Mouse (Mus musculus): ENCODE results near the gene Ece1.

Gene Ece1

DNA sequence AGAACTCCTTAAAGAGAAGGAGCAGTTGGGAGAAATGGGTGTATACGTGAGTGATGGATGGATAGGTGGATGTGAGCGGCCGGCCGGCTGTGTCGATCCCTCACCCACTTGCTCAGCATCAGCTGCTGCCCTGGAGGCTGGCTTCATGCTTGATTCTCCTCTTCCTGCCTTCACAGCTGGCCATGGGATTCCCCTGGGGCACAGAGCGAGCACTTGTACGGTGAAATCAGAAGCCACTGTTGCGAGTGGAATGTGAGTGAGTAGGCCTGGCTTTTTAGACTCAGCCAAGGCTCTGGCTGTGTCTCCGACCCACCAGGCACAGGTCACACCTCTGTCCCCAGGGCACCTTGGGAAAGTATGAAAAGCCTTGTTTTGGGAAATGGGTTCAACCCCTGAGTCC is 20.6 kb downstream of the Ece1 start:
- DNase-seq (ENCODE audit: low spot score) = peak; percentile 41

DNA sequence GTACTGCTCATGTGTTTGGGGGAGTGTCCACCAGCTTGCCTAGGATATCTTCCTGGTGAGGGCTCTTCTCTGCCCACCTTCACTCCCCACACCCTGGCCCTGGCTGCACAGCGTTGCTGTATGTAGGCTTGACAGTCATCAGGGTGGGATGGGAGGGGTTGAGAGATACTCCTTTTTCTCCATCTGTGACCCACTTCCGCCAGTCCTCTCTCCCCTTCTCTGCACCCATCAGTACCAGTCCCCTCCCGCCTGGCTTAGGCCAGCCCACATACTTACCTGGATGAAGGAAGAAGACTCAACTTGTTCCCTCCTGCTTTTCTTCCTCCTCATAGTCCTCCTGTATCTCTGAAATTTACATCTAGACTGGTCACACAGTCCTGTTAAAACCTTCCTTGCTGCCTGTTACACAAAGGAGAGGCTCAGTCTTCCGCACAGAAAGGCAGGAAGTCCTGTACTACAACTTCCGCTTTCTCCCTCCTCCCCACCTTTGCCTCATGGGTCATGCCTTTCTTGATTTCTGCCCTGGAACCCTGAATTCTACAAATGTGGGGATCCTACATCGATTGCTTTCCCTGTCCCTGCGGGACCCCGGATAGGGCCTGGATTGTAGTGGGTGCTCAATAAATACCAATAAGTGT is 21.6 kb downstream of the Ece1 start:
- no peak for DNase-seq (ENCODE audit: low spot score)

DNA sequence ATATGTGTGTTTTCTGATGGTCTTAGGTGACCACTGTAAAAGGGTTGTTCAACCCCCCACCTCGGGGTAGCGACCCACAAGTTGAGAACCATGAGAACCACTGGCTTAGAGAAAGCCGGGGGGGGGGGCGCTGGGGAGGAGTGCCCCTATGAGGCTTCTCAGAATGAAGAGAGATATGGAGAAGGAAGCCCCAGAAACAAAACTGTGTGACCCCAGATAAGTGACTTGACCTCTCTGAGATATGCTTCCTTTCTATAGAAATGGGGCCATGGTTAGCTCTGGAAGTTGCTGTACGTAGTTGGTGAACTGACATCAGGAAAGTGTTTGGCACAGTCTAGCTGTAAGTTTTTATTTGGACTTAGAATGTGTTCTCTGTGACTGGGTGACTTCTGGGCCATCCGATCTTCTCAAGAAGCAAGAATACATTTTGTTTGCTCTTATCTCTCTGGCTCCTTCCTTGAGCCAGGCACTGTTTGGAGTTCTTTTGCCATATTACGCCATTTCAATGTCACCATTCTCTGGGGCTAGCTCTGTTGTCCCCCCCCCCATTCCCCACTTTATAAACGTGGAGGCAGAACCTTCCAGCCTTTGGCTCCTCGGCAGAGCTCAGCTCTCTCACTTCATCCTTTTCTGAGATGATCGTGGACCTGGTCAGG is 25.4 kb downstream of the Ece1 start:
- DNase-seq (ENCODE audit: low spot score) = no peak

DNA sequence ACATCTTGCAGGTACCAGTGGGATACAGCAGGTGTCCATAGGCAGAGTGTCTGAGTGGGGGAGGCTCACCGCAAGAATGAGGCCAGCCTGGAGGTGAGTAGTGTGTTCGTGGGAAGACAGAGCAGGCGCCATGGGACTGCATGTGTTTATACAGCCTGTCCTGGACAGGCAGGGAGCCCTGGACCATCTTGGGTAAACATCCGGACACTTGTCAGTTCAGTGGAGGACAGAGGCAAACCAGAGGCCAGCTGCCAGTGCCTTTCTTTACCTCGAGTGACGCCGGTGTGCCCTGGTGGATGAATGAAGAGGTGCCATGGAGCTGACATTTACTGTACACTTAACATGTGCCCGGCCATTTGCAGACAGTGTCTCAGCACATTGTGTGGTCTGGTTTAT is 26.0 kb downstream of the Ece1 start:
- DNase-seq (ENCODE audit: low spot score) = no peak

DNA sequence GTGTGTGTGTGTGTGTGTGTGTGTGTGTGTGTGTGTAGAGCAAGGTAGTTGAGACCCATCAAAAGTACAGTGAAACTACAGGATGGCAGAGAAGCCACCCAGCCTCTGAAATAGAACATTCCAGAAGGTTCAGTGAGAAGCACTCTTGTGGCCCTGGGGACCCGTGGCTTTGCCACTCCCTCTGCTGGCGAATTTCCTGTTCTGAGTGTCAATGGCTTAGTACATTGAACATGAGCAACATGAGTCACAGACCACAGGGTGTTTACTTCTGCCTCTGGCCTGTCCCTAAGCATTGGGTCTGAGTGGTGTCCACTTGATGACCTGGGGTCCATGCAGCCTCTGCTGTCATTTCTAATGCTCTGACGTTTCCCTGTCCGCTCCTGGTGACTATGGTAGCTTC is 28.6 kb downstream of the Ece1 start:
- no peak for DNase-seq (ENCODE audit: low spot score)

DNA sequence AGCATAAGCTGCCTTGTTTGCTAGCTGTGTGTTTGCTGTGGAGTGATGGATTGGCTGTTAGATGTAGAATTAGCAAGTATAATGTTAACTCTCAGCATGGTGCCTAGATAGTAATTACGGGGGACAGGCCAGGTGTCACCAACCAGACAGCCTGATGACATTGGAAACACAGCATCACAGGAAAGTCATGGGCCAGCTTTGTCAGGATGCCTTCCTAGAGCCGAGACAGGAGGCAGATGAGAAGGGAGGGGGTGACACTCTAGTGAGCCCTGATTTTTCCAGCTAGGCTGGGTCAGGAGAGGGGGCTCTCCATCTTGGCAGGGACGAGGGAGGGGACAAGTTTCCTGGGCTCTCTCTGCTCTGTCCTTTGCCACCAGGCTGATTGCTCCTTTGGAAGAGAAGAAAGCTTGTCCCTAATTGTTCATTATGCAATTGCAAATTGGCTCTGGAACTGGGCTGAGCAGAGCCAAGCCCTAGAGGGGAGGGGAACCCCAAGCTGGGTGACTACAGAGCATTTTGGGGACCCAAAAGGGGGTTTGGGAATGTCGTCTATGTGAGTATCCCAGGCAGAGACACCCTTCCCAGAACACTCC is 29.6 kb downstream of the Ece1 start:
- DNase-seq (ENCODE audit: low spot score) = no peak

DNA sequence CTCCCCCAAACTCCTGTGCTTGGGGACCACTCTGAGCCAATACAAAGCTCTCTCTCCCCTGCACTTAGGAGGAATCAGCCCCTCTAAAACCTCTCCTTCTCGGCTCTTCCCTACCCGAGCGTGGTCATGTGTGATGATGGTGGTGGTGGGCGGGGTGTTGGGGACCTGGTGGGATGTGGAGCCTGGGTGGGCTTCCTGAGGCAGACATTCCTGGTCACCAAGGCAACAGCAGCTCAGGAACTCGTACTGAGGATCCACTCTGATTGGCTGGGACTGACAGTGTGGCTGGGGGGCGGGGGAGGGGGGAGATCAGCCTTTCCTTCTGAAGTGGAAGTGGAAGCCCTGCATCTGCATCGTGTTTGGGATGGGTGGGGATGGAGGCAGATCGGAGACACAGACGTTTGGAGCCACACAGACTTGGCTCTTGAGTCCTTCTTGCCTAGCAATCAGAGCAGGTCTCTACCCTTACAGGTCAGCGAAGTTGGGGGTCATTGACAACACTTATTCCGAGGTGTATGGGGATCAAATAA is 30.7 kb downstream of the Ece1 start:
- peak; percentile 88 for DNase-seq (ENCODE audit: low spot score)

DNA sequence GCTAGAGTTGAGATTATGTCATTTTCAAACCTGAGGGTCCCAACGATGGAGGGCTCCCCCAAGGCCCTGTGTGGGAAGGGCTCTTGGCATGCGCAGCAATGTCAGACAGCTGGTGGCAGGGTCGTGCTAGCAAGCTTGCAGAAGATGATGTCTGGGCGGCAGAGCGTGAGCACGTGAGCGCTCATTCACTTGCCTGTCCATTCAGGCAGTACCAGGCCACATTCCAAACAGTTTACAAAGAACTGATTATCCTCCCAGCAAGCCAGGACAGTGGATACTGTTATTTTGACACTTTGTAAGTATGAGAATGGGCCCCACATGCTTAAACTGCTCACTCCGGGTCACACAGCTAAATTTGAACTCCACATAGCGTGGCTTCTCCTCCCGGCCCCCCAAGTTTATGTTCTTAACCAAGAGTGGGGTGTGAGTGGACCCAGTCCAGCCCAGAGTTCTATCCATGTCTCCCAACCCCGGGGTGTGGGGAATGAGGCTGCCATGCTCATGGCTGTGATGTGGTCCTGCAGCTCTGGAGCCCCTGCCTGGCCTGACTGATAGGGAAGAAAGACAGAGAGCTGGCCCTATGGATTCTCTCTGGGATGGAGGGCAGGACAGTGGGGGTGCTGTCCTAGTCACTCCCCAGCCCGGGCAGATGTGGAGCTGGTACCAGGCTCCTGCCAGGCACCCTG is 34.7 kb downstream of the Ece1 start:
- DNase-seq (ENCODE audit: low spot score) = peak; percentile 64

DNA sequence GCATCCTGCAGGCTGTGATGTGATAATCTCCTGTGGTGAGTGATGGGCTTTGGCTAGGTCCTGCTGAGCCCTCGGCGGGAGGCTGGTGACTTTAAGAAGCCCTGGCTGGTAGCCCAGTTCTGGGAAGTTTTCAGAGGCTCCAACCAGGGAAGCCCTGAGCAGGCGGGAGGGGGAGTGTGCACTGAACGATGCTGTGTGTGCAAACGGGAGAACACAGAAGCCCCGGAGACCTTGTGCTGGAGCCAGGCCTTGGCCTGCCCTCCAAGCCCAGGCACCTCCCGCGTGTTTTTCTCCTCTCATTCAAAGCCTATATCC is 35.2 kb downstream of the Ece1 start:
- DNase-seq (ENCODE audit: low spot score) = no peak

DNA sequence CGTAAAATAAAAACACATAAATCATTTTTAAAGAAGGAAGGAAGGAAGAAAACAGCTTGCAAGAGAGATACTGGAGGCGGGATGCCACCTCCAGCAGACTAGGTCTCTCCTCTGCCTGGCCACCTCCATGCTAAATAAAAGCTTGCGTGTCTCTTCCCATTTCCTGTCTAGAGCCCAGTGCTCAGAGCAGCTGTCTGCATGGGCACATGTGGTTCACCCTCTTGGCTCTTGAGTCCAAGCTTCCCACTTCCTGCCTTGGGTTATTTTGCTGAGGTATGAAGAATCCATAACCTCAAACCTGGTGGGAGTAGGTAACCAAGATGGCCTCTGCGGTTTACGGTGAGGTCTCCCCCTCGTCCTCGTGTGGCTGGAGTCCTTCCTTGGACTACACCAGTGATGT is 36.5 kb downstream of the Ece1 start:
- DNase-seq (ENCODE audit: low spot score) = no peak

DNA sequence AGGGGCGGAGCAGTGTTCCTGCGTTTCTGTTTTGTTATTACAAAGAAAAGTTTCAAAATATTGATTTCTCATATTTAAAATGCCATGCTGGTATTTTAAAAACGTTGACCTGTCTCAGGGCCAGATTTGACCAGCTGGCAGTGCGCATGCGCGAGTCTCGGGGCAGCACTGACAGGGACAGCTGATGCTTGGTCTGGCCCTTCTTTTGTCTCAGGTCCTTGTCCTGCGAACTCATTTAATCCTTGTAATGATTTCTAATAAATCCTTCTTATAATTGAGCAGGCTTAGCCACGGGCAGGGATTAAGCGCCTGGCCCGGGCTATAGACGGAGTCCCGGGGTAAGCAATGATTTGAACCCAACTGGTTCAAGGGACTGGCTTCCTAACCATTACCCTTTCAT is 40.2 kb downstream of the Ece1 start:
- no peak for DNase-seq (ENCODE audit: low spot score)

DNA sequence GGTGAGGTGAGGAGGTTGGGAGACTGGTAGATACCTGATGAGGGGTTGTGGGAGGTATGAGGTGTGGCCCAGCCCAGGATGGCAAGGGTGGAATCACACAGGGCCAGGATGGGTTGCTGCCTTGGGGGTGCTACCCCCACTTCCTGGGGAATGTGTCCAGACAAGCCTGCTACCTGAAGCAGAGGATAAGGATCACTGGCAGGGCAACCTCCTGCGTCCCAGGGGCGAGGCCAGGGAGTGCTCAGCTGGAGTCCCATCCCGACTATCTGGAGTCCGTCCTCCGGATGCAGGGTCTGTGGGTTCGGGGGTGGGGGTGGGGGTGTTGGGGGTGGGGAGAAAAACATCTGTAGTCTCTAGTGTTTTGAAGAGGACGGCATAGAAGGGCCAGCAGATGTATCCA is 40.8 kb downstream of the Ece1 start:
- DNase-seq (ENCODE audit: low spot score) = no peak

DNA sequence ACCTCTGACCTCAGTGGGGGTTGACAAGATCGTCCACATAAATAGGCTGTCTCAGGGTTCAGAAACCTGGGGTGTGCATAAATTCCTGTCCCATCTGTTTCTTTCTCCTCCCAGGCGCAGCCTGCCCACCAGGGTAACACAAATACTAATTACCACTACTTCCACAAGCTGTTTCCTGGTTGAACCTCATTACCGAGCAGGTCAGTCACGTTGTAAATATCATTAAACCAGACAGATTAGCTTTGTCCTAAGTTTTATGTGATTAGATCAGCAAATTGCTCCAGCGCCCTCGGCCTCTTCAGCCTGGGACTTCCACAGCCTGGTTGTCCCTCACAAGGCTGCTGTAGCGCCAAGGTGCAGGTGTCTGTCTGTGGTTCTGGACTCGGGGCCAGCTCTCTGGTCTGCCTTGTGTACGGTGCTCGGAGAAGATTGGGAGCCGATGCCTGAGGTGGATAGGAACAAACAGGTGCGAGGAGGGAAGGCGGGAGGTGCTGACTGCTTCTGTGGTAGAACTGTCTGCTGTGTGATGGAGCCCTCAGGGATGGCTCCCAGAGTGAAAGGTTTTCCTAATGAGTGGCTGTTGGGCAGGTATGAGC is 43.0 kb downstream of the Ece1 start:
- DNase-seq (ENCODE audit: low spot score) = no peak

DNA sequence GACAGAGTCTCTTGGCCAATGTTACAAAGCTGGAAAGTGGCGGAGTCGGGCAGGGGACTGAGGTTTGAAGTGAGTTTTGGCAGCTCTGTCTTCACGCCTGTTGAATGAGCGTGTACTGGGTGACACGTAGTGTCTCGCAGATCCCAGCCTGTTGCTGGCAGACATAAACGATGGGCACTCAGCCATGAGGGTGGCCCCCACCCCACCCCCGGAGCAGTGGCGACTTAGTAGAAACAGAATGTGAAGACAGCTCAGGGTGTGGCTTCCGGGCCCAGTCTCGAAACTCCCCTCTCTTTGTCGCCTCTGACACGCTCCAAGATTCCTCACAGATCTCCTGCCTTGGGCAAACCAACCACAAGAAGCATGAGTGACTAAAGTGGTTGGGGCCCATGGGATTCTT is 45.9 kb downstream of the Ece1 start:
- DNase-seq (ENCODE audit: low spot score) = no peak

DNA sequence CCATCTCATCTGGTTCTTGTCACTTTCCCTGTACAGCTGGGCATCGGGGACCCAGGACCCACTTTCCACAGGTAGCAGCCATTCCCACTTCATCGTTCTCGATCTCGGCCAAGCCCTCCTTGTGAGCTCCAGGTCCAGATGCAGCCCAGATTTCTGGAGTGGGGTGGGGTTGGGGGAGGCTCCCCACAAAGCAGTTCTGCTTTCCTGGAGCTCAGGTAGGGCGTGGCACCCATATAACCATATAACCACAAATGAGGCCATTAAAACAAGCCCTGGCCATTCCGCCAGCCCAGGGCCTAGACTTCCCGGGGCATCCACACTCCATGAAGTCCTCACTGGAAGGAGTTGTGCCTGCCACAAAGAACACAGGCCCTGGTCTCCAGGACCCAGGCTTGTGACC is 46.5 kb downstream of the Ece1 start:
- DNase-seq (ENCODE audit: low spot score) = no peak

DNA sequence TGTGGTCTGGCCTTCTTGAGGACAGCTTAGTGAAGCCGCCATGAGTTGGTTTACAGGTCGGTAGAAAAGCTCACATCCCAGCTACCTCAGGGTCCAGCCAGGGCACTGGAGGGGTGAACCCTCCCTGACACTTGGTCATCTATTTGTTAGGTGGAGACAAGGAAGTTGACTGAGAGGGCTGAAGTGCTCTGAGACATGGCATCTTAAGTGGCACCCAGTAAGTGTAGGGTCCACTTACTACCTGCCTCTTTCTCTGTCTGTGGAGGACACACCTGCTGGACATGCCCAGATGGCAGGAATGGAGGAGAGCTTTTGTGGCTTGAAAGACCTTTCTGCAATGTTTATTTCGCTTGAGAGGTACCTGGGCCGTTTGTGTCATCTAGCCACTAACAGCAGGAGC is 46.9 kb downstream of the Ece1 start:
- DNase-seq (ENCODE audit: low spot score) = no peak

DNA sequence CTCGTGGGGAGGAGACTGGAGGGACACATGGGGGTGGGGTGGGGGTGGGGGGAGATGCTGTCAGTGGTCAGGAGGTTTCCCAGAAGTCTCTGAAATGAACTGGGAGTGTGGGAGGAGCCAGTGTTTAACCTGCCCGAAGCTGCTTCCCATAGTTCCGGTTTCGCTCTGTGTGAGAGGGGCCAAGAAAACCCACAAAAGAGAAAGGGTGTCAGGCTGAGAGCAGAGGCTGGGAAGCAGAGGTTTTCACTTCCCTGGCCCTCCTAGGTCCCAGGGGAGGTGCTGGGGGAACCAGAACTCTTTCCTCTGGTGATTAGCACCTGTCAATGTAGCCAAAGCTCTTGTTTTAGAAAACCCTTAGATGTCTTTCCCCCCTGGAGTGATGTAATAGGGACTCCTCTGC is 47.4 kb downstream of the Ece1 start:
- no peak for DNase-seq (ENCODE audit: low spot score)

DNA sequence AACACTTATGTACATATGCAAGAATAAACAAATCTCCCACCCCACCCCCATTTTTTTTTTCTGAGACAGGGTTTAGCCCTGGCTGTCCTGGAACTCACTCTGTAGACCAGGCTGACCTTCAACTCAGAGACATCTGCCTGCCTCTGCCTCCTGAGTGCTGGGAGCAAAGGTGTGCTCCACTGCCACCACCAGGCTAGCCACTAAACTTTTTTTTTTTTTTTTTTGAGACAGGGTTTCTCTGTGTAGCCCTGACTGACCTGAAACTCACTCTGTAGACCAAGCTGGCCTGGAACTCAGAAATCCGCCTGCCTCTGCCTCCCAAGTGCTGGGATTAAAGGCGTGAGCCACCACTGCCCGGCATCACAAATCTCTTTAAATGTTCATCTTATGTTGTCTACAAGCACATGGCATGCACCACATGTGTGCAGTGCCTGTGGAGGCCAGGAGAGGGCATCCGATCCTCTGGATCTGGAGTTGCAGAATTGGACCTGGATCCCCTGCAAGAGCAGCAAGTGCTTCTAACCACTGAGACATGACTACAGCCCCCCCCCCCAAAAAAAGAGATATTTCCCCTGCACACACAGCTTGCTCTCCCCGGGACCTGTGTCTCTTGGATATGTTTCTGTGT is 48.5 kb downstream of the Ece1 start:
- no peak for DNase-seq (ENCODE audit: low spot score)

DNA sequence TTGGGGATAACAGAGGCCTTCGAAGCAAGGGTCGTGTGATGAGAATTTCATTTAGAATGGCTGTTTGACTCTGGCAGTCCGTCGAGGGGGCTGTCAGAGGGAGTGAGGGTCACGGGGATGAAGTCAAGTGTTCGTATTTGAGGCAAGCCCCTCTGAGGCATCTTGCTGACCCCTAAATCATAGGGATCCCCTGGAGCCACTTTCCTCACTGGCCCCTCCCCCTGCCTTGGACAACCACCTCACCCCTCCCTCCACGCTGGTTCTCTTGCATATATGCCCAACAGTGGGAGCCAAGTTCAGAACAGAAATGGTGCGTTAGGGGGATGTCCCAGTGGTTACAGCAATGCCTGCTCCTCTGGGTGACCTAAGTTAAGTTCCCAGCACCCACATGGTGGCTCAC is 49.6 kb downstream of the Ece1 start:
- DNase-seq (ENCODE audit: low spot score) = no peak

DNA sequence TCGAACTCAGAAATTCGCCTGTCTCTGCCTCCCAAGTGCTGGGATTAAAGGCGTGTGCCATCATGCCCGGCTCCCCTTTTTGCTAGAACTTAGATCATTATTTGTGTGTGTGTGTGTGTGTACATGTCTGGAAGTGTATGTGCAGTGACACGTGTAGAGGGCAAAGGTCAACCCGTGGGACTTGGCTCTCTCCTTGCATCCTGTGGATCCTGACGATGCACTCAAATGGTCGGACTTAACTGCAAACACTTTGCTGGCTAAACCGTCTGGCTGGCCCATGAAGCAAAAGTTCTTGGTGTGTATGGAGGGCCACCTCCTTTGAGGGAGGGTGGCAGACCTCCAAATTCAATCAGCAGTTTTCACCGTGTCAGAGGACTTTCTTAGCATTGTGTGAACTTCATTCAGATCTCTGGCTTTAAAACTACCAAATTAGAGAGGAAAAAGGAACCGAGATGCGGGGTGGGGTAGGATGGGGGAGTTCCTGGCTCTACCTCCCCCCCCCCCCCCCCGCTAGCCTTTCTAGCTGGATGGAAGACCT is 50.8 kb downstream of the Ece1 start:
- no peak for DNase-seq (ENCODE audit: low spot score)

DNA sequence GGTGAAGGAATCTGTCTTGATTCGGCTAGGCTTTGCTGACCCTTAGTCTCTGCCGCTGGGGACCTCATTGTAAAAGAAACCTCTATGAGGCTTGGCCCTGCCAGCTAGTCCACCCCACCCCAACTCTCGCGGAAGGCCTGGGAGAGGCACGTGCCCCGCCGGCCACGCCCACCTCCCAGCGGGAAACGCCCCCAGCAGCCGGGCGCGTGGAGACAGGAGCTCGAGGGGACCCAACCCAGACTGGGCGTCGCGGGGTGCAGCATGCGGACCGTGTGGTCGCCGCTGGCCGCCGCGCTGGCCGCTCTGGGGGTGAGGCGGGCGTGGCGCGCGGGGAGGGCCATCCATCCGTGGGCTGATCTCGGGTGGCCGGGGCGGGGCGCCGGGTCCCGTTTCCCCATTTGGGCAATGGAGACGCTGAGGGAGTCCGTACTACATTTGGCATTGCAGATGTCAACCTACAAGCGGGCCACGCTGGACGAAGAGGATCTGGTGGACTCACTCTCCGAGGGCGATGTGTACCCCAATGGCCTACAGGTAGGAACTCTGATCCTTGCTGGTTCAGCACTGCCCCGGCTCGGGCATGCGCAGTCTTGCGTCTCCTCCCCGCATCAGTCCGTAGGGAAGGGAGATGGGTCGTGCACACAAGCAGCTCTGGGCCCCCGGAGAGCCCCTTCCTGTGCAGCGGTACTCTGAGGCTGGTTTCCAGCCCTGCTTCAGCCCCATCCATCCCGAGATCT is 51.5 kb downstream of the Ece1 start:
- peak; percentile 82 for DNase-seq (ENCODE audit: low spot score)

Data from embryo, embryonic 10.5 days (tissue).